Mouse (Mus musculus): ENCODE data around the gene Mafb.
A peak's percentile ranks its signal among the peaks of the same experiment; 100 is the strongest.

The Mafb gene

DNA sequence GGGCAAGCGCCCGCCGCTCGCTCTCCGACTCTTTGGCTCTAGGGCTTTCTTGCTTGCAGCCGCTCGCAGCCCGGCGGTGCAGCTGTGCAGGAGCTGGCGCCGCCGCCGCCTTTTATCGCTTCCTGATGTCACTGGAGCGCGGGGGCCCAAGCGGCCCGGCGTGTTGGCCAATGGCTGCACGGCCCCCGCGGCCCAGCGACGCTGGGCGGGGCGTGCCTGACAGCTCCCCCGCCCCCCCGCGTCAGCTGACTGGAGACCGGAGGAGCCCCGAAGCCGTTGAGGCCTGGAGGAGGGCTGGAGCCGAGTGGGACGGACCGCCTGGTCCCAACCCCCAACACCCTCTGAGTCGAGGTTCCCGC lies at the start of gene Mafb:
TSS of gene Mafb (minus strand) at position 86 of the 359 bp plus-strand sequence.
- DNase-seq (ENCODE audit: low spot score) = peak; percentile 96

DNA sequence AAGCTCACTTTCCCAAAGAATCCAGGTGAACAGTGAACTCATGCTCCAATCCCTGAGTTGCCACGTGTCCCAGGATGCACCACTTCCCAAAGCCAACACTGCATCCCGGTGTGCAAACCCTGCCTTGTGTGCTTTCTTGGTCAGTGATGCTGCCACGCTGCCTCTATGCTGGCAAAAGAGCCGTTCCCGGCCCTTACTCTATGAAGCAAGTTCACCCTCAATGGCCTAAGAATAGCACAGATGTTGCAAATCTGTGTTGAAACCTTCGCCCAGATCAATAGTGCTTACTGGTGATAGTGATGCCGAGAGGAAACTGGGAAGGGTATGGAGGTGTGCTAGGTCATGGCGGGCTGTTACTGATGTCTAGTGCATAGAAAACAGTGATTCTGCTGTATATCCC lies 48.3 kb upstream of the Mafb start:
- DNase-seq (ENCODE audit: low spot score) = no peak

DNA sequence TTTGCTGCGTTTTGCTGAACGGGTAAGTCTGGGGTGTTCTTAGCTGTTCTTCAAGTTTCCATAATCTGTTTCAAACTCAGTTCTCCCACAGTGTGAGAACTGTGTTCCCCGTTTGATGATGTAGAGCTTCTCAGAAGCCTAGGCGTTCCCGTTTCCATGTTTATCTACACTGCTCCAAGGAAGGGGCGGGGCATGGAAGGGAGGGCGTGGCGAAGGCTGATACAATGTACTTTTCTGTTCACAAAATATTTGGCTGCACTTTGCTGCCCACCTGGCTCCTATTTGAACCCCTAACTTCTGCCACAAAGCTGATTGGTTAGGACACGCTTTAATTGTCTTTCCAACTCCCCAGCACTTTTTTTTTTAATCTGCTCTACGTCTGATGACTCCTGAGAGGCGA lies 47.9 kb upstream of the Mafb start:
- DNase-seq (ENCODE audit: low spot score) = no peak

DNA sequence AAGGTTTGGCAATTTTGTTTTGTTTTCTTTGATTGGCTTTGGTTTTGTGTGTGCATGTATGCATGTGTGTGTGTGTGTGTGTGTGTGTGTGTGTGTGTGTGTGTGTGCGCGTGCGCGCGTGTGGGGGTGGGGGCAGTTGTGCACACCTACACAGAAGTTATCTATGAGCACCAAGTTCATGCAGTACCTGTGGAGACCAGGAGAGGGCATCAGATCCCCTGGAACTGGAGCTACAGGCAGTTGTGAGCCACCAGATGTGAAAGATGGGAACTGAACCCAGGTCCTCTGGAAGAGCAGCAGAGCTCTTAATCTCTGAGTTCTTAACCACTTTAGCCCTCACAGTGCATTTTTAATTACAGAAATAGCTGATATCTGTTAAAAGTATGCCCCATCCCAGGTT lies 47.1 kb upstream of the Mafb start:
- peak; percentile 42 for DNase-seq (ENCODE audit: low spot score)

DNA sequence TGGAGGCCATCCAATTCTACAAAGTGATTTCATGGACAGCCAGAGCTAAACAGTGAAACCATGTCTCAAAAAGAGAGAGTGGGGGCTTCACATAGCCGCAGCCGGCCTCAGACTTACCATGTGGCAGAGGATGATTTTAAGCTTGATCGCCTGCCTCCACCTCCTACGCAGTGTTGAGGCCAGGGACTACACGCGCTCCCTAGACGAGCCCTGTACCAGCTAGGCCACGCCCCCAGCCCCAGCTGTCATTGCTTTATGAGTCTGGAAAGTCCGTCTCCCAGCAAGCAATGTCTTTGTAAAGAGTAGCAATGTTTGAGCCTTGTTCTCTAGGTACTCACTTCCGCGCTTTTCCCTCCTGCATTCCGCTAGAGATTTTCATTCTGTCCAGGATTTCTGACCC lies 46.2 kb upstream of the Mafb start:
- DNase-seq (ENCODE audit: low spot score) = peak; percentile 52

DNA sequence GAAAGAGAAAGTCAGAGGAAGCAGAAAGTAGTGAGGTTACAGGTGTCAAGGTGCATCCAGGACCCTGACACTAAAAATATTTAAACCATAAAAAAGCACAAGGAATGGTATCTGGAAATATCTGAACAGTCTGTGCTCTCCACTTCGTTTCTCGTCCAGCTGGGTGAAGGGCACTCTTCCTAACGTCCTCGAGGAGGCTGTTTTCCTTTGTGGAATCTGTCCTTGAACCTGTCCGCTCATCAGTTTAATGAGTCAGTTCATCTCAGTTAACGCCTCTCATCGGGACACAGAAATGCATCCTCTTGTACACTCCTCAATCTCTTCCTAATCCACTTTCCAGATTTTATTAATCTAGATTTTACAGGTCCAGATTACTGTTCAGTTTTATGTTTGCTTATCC lies 44.6 kb upstream of the Mafb start:
- no peak for DNase-seq (ENCODE audit: low spot score)

DNA sequence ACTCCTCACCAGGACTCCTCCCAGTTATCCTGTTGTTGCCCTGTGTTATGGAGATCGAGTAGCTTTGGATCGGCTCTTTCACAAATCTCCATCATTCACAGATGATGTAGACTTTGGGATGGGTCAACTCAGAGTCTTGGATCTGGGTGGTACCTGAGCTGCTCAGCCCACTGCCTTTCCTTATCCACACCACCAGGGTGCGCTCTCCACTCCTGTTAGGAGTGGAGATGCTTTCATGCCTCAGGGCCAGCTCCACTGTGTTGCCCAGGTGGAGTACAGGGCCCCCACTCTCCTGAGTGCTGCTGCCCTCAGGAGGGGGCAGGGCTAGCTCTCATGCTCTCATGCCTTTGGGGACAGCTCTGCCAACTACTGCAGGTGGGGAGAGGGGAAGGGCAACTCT lies 40.9 kb upstream of the Mafb start:
- DNase-seq (ENCODE audit: low spot score) = no peak

DNA sequence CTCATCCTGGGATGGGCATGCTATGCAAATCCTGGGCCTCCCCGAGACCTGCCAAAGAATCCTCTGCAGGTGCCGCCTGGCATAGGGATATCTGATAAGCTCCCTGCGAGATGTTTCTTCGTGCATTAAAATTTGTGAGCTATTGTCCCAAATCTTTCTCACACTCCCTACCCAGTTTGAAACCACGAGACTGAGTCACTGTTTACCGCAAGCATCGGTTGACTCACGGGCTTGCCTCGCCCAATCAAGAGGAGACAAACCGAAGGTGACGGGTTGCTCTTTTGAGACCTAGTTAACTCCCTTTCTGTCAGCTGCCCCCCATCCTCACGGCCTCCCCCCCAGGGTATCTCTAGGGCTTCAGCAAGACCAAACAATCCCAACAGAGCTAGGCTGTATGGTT lies 30.9 kb upstream of the Mafb start:
- no peak for DNase-seq (ENCODE audit: low spot score)

DNA sequence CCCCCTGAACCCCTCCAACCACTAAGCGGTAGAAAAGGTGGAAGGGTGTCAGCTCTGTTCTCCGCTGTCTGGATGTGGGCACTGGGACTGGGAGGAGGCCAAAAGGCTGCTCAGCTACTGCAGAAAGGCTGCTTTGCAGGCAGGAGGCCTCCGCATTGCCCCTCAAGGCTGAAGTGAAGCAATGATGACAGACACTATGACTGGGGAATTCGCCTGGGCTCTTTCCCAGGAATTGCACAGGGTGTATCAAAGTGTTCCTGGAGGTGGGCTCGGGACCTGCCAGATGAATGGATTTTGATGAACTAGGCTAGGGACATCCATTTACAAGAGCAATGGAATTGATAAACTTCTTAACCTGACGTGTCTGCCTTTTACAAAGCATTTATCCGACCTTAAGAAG lies 27.9 kb upstream of the Mafb start:
- DNase-seq (ENCODE audit: low spot score) = no peak

DNA sequence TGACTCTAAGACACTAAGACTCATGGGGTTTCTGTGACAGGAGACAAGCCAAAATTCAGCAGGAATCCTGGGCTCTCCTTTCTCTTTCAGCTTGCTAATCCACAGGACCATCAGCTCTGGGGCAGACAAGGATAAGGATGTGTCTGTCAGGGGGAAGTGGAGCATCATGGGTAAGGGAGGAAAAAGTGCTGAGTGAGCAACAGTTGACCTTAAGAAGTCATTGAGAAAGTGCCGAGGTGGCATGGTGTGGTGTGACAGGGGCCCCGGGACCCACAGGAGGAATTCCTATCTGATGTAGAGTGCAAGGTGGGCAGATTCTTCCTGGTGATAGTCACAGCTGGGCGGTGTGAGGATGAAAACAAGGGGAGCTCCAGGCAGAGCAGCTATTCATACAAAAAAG lies 25.8 kb upstream of the Mafb start:
- no peak for DNase-seq (ENCODE audit: low spot score)

DNA sequence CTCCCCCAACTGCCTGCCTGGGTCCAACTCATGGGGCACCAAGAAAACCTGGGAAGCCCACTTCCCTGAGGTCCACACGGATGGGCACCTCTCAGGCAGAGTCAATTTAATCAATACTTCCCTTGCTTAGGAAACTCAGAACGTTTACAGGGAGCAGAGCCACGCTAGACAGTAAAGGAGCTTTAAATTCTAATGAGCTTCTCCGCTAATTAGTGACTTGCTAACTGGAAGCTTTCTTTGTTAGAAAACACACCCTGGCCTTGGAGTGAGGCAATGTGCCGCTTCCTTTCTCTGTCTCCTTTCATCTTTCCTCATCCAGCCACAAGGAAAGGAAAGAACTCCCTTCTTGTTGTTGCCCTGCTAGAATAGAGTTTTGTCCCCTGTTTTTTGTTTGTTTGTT lies 21.7 kb upstream of the Mafb start:
- no peak for DNase-seq (ENCODE audit: low spot score)

DNA sequence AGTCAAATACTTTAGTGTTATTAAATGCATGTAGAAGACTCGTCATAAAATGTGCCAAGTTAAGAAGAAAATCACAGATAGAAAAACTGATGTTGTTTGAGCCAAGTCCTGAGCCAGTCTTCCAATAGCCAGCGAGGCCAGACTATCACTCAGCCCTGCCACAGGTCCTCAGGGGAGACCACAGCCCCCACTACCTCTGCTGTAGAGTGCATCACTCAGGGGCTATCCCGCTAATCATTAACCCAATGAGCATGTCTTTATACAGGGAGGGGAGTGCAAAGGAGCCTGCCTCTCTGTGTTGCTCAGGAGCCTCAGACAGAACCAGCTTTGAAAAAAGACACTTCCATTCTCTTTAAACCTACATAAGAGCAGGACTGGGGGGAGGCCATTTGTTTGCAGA lies 16.6 kb upstream of the Mafb start:
- DNase-seq (ENCODE audit: low spot score) = no peak

DNA sequence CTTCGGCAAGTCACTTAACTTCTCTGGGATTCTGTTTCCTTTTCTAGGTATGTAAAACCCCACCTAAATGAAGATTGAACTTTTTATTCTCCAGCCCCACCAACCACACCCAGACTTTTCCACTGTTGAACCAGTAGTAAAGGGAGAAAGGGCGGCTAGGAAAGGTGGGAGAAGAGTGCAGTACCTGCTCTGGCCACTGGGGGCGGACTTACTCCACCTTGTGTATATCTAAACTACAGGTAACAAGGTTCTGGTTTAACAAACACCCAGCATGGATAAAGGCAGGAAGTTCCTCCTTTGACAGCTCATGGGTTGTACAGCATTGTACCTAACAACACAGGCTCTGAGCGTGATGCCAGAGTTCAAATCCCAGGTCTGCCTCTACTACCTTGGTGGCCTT lies 11.4 kb upstream of the Mafb start:
- peak; percentile 63 for DNase-seq (ENCODE audit: low spot score)

DNA sequence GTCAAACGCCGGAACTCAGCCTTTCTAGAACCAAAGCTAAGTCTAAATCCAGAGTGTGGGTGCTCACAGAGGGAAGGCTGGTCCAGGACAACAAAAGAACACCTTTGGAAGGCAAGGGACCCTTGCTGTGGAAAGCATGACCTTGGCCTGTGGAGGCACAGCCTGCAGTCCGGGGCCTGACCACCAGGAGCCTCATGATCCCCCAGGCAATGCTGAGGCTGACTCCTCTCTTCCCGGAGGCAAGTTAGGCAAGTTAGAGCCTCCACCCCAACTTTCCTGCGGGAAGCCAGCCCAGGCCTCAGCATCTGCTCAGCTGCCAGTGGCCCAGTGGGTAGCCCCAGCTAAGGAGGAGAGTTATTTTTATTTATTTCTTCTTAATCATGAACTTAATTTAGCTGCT lies 9.4 kb upstream of the Mafb start:
- DNase-seq (ENCODE audit: low spot score) = no peak

DNA sequence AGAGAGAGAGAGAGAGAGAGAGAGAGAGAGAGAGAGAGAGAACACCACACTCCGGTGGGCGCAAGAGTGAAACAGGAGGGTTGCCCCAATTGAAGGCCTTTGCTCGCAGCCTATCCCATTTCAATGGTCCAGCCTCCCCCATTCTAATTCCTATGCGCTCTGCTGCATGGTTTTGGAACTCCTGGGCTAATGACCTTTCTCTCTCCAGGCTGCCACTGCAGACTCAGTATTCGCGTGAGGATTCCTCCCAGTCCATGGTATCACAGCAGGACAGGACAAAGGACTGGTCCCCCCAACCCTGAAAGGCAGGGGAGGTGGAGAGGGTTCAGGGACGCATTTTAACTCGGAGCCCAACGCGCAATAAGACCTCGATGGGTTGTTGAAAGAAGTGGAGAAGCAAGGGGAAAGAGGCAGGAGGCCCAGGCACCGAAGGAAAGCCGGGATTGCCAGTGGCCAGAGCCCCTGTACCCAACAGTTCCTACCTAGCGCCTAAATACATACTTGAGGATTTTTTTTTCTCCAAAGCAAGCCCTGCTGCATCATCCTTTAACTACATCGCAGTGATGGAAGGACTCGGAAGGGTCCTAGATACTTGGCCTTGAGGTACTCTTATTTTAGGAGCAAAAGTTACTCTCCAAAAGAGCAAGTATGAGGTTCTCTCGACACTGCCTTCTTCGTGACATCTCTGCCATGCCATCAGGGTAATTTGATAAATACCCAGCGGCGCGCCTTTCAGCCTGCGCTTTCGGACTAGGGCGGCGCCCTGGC lies 3.0 kb upstream of the Mafb start:
- DNase-seq (ENCODE audit: low spot score) = peak; percentile 38

DNA sequence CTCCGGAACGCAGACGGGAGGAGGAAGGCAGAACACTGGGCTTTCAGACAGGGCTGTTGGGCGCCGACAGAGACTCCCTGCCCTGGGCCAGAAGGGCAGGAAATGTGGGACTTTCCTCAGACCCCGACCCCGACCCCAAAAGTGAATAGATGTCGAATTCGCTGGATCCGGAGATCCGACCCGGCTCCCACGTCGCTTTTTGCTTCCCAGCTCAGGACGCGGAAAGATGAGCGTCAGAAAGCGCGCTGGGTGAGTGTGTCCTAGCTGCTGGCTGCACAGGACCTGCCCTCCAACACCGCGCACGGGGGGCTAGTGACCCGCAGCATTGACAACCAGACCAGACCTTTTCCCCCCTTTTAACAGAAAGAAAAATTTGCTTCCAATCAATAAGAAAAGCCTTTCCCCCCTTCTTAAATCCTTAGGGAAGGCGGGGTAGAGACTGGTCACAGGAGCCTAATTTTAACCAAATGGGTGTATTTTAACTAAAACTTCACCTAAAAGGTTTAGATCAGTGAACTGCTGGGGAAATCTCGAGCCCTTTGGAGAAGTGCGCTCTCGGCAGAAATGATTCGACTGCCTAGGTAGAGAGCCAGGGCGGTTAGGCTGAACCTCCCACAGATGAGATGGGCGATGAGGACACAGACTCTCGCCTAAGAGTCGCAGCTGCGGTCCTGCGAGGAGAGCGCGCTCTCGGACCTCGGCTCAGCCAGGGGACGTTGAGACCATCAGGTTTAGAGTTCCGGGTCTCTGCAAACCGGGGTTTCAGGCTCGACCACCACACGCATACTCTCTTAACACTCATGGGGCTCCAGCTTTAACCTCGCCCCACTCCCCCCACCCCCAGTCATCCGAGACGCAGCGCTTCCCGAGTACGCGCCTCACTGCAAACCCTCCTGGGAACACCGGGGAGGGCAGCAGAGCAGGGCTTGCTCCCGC lies 1.8 kb upstream of the Mafb start:
- peak; percentile 64 for DNase-seq (ENCODE audit: low spot score)

DNA sequence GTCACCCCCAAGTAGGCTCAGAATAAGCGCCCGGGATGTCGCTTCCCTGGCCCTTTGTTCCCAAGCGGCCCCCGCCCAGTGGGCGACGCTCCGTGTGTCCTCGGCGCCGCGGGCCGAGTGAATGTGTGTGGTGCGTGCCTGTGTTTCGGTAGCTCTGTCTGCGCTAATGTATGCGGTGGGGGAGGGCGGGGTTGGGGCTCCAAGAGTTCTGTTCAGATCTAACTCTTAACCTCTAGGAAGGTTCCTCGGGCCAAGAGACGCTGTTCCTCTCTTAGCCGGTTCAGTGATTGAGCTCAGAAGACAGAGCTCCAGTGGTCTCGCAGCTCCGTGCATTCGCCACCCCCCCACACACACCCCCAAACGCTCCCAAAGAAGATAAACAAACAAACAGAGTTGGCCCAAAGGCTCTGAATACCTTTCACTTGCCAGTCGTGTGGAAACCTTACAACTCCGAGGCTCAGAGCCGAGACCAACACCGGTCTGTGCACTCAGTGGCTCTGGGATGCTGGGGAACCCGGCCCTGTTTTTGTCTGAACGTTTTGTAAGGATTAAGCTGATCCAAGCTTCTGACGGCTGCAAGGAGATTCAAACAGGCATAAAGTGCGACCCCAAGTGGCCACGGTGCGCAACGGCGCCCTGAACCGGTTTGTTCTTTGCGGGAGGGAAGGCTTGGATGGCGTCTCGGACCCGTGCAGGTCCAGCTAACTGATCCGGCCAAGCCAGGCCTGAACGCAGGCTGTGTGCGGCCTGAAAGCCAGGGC lies 763 bp upstream of the Mafb start:
- DNase-seq (ENCODE audit: low spot score) = peak; percentile 95

DNA sequence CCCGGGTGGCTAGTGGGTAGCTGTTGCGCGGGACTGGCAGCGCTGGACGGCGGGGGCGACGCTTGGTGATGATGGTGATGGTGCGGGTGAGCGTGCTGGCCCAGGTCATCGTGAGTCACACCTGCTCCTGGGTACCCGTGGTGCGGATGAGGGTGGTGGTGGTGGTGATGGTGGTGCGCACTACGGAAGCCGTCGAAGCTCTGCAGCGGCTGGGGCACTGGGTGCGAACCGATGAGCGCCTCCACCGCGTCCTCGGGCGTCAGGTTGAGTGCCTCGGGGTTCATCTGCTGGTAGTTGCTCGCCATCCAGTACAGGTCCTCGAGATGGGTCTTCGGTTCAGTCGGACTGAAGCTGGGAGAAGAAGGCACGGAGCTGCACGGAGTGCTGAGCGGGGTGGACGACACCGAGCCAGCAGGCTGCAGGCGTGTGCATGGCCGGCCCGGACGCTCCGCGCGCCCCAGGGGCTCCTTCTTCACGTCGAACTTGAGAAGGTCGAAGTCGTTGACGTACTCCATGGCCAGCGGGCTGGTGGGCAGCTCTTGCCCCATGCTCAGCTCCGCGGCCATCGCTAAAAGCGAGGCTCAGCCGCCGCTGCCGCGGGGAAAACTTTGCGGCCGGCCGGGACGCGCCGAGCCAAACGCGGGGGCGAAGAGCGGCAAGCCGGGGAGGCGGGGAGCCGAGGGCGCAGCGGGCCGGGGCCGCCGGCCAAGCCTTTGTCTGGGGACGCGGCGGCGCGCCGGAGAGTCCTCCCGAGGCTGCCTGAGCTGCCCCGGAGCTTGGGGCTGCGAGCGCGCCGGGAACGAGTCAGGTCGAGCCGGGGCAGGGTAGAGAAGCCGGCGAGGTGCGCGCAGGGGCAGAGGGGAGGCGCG lies 520 bp downstream of the Mafb start:
- peak; percentile 63 for DNase-seq (ENCODE audit: low spot score)

DNA sequence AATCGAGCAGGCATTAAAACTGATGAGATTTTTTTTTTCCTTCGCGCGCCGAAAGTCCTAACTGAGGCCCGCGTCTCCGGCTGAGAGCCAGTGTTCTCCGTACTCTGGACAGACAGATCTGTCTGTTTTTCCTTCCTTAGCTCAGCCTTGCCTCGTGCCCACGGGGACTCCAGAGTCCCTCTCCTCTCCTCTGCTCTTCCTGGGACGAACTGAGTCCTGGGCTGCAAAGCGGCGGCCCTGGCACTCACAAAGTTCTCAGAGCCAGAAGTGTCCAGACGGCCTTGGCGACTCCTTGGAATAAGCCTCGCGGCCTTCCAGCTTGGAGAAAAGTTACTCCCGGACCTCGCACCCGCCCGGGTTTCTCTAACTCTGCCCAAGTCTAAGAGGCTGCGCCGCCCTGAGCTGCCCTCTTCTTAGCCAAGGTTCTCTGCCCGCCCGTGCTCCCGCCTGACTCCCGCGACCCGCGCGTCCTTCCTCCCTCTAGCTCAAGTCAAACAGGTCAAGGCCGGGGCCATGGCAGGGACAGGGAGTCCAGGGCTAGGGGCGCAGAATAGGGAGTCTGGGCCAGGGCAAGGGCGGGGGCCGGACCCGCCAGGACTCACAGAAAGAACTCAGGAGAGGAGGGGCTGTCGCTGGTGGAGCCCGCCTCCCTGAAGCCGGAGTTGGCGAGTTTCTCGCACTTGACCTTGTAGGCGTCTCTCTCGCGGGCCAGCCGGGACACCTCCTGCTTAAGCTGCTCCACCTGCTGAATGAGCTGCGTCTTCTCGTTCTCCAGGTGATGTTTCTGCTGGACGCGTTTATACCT lies 1.6 kb downstream of the Mafb start:
- peak; percentile 61 for DNase-seq (ENCODE audit: low spot score)

DNA sequence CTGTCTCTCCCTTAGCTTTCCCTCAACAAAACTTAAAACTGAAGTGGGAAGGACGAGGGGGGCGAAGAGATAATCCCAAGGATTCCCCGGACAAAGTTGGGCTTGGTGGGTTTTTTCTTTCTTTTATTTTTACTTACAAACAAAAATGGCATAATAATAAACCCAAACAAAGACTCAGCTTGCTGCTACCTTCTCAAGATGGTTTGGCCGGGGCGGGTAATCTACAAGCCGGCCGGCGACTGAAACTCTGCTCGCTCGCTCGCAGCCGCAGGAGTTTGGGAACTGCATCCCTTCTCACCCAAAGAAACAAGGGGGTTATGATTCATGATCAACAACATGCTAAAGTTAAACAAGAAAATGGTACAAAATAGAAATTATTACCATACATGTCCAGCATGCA lies 2.2 kb downstream of the Mafb start:
- DNase-seq (ENCODE audit: low spot score) = peak; percentile 69

DNA sequence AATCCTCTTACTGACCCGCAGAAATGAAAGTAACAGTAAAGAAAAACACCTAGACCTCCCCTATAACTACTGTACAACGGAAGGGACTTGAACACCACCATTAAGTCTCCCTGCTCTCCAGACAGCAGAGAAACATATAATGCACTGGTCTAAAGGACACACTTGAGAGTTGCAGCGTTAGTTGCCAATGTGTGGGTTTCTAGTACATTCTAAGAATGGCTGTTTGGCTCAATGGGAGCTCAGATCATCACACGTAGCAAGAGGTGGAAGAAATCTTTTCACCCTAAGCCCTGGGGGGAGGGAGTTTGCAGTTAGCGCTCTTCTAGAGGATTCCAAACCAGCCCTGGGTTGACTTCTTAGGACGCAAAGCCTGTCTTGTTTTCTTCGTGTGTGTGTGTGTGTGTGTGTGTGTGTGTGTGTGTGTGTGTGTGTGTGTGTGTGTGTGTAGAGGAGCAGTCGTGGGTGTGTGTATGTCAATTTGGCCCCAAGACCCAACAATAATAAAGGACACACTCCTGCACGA lies 2.7 kb downstream of the Mafb start:
- DNase-seq (ENCODE audit: low spot score) = peak; percentile 62
